Mouse (Mus musculus) left cerebral cortex, adult 8-10 months (tissue): ENCODE results near the gene Fgfr2. TPM values are rescaled to one million over a fixed set of nuclear protein-coding genes. Genes with fewer than 3 reads are reported as not detected.
A peak's percentile ranks its signal among the peaks of the same experiment; 100 is the strongest.

ENCODE experiments used
- DNase-seq, 2 experiments: peaks; one replicate each; pipeline ENCODE4 v3.0.0; 2022; ENCODE audit warnings: low spot score in 2 of 2
- total RNA-seq, 4 experiments: library from RNA; stranded (reverse); gene quantifications; 2 replicates each; pipeline ENCODE4 v1.2.4; 2022

Gene Fgfr2
- total RNA-seq, 4 experiments from 2014 or later: 50.6 to 73.1 (median 64.8) TPM

DNA sequence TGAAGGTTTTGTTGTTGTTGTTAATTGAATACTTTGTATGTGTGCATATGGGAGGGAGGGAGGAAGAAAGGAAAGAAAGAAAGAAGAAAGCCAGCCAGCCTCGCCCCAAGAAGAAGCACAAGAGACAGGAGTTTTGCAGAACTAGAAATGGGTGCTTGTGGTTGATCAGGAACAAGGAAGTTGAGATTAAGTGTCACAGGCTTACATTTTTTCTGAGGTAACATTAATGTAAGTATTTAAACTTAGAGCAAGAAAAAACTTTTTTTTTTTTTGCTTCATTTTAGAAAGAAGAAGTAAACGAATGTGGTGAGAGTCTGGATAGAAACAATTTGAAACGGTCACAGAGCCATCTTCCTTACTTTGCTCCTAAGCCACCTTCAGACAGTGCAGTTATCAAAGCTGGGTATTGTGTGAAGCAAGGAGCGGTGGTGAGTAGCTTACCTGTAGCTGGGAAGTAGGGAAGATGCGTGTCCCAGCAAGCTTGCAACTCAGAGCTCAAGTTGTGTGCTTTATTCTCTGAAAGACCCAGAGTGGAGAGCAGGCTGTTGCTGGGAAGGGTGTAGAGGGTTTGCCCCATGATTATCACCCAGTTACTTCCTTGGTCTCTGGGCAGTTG, 2222.8 kb downstream of the Fgfr2 start:
- DNase-seq: no peak

DNA sequence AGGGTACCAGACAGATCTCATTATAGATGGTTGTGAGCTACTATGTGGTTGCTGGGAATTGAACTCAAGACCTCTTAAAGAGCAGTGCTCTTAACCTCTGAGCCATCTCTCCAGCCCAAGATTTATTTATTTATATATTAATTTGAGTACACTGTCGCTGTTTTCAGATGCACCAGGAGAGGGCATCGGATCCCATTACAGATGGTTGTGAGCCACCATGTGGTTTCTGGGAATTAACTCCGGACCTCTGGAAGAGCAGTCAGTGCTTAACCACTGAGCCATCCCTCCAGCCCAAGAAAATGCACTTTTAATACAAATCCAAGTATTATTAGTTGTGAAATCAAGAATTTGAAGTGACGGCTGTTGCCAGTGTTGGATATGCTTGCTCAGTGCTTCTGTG, 2224.8 kb downstream of the Fgfr2 start:
- no peak for DNase-seq

DNA sequence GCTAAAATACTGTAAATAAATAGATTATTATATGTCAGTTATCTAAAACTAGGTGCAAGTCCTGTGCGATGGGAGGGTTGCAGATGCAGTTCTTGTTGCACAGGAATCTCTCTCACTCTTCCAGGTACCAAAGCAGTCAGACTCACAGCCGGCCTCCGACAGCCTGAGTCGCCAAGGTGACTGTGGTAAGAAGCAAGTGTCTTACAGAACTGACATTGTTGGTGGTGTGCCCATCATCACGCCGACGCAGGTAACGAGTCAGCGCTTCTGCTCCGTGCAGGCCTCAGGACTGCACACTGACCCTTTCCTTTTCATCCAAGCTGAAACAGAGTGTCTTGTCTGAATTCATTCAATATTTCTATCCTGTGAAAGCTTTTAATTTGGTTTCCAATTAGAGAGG, 2225.9 kb downstream of the Fgfr2 start:
- DNase-seq: no peak

DNA sequence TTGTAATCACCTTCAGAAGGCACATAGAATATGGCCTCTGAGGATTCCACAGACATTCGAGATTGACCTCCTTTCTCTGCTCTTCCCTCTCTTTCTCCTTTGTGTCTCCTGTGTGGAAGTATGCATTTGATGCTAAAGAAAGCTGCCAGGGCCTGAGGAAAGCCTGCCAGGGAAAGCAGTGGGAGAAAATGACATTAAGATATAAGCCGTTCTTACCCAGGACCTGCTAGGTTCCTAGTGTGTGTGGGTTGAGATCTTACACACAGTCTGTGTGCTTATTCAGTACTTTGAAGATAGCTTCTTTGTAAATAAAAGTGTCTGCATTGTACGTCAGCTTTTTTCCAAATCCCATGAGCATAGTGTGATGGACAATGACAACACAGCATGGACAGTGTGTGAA, 2227.1 kb downstream of the Fgfr2 start:
- DNase-seq: no peak

DNA sequence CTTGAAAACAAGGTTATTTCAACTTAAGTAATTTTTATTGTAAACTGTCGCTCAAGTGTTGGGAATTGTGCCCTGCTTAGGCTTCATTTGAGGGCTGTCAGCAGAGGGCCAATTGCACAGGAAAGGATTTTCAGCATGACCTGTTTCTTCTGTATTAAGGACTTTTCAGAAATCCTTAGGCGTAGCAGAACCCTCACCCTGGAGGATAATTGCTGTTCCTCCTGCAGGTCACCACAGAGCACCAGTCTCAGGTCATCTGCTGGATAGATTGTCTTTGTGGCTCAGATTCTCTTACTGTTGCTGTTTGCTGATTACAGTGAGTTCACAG, 2227.6 kb downstream of the Fgfr2 start:
- no peak for DNase-seq

DNA sequence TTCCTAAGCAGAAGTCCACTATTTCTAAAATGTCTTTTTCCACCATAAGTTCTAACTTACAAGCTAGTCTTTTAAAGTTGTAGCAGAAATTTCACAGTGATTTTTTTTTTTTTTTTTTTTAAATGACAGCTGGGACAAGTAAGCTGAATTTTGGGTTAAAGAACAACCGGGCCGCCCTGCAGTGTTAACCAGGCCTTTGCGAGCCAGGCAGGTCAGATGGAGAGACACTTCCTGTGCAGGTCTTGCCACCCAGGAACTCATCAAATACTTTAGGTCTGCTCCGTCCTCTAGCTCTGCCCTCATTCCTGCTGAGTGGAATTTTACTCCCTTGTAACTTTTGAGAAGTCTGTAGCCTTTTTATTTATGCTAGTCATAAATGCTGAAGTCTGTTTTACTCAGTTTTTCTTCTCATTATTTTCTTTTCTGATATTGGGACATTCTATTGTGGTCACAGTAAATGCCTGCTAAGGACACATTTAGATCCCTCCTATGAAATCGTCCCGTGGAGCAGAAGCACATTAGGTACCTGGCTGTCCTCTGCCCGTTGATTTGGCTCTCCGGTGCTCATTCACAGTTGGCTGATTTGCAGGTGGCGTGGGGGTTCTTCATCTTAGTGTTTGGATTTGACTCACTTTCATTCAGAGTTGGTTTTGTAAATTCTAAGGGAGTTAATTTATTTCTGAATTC, 2228.1 kb downstream of the Fgfr2 start:
- DNase-seq: no peak

DNA sequence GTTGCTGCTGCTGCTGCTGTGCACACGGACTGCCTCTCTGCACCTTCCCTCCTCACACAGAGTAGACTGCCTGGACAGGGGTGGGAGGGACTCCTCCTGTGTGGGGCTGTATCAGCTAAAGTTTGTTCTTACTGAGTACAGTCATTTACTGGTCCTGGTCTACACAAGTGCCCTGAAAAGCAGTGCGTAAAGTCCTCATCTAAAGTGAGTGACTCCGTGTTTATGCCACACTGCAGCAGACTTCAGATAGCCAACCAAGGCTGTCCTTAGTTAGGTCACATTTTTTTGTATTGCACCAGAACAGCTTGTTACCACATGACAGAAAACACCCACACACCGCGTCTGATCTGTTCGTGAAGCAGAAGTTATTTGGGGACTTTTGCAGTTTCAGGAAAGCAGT, 2230.2 kb downstream of the Fgfr2 start:
- DNase-seq: peak in 1 of 2 experiments; percentile 66

DNA sequence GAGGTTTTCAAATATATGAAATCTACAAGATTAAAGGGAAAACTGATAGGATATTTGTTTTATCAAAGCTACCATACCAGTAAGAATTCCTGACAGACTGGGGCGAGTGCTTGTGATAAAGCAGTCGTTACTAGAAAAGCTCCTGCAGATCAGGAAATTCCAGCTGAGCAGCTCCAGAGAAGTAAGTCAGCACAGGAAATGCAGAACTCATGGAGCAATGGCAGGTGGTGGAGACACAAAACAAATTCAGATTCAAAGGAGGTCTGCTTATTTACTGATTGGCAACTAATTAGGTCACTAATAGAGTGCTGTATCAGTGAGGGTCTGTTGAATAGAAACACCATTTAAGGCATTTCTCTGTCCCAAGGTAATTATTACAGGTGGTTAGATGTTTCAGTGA, 2232.3 kb downstream of the Fgfr2 start:
- no peak for DNase-seq

DNA sequence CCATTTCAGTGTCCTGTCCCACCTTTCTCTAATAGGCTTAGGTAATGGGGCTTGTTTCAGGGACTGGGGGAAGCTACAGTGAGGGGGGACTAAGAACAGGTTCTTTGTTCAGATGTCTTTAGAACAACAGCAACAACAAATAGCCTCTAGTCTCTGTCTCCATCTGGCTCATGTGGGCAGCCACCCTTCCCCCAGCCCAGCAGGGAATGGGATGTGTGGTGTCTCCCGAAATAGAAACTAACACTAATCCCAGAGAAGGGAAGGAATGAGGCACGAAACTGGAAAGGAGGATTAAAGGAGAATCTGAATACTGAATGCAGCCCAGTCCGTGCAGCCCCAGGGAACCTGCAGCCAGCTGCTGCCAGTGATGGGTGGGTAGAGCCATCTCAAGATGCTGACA, 2235.2 kb downstream of the Fgfr2 start:
- DNase-seq: peak in 1 of 2 experiments; percentile 61

DNA sequence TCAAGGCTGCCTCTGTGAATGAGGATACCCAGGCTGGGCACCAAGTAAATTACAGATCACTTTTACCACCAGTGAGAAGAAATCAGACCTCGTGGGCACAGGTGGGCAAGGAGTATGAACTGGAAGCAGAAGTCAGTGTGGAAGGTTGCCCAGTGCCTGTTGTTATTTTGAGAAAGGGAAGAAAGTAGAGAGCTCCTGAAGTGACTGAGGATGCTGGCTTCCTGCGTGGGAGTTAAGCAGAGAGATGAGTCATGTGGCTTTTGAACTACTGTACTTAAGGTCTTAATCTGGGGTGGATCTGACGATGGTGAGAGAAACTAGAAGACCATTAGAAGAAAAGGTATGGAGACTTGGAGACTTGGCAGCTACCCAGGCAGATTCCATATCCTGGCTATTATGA, 2236.9 kb downstream of the Fgfr2 start:
- no peak for DNase-seq

DNA sequence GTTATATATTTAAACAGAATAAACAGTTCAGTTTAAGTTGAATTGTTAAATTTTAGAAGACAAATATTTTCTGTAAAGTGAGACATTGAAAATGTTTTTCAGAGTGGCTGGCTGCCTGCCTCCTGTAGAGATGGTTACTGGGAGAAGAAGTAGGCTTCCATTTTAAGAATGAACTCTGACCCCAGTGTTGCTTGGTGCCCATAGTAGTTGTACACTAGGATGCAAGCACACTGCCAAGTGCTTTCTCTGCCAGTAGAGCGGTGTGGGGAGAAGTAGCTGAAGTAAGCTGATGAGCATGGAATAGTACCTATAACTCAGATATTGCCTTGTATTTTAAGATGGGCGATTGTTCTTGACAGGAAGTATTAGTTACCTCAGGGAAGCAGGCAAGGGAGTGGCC, 2239.0 kb downstream of the Fgfr2 start:
- DNase-seq: no peak

DNA sequence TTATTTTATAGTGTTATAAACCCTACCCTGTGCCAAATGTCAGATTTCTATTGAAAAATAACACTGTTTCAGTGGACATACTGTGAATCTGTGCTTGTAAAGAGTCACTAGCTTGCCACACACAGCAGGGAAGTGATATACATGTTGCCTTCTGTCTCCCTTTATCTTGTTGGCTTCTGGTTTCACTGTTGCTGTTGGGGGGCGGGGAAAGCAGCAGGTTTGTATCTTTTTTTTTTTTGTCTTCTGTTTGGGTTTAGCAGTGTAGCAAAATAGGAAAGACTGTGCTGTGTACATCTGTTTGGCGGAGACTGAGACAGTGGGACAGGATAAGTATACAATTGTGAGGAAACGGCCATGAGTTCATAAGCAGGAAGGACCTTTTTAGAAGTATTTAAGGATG, 2255.9 kb downstream of the Fgfr2 start:
- DNase-seq: no peak

DNA sequence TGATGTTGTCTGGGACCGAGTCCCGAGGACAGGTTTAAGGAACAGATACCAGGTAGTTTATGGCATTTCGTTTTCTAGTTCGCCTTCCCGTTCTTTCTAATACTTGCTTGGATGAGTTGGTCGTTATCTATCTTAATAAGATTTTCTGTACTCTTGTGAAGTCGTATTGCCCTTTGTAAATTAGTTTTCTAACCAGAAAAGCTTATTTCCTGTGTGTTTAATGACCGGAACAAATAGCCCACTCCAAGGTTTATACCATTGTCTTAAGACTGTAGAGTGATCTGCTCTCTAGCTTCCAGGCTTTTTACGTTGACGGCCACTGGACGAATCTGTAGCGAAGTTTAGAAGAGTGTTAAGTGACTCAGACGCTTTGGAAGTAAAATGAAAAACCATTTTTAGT, 2256.5 kb downstream of the Fgfr2 start:
- no peak for DNase-seq

DNA sequence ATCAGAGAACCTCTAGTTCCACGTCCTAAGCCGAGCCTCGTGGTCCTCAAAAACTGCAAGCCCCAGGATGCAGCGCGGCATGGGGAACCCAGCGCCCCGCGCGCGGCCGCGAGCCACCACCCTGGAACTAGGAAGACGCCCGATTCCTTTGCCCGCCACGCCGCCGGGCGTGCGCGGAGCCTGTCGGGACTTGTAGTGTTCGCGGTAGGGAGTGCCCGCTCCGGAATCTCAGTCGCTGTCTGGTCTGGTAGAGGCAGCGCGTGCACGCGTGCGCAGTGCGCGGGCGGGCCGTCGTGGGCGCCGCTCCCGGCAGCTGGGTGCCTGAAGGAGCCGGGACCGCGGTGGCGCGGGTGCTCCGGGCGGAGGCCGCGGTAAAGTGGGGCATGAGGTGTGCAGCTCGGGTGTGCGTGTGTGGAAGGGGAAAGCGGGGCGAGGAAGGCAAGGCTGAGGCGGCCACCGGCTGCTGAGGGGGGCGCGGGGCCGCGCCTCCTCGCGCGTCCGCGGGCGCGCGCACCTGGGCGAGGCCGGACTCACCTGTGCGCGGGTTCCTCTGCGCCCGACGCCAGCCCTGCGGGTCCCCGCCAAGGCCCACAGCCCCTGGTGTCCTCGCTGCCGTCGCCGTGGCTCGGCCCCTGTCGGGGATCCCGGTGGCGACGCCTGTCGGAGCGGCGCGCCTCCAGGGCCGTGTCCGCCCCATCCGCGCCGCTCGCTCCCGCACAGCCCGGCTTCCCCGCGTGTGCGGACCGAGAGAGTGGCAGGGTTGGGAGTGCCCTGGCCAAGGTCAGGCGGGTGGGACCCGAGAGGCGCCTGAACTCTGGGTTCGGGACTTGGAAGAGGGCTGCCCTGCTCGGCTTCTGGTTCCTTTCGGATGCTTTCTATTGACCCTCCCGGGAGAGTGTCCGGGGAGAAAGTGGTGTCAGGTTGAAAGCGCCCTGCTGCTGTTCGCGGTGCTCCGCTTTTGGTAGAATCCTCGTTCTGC, 2257.2 kb downstream of the Fgfr2 start, which contains the start of gene Plekha1:
Plekha1 (plus strand) TSS at position 144 of the 979 bp plus-strand sequence.
- peak; percentile 95 to 99 for DNase-seq

DNA sequence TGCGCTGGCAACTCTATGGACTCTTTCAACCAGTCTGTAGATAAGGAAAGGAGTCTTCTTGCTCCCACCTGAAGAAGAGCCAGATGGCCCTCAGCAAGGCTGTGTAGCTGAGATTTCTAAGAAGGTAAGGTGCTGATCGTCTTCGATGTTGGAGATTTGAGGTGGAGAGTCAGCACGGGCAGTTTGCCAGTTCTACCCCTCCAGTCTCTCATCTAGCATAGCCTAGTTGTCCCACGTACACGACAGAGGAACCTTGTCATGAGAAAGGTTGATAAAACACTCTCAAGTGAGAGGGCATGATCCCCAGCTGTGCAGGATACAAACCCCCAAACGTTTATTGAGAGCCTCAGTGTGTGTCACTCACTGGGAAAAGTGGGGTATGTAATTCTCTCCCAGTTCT, 2258.4 kb downstream of the Fgfr2 start:
- DNase-seq: no peak

DNA sequence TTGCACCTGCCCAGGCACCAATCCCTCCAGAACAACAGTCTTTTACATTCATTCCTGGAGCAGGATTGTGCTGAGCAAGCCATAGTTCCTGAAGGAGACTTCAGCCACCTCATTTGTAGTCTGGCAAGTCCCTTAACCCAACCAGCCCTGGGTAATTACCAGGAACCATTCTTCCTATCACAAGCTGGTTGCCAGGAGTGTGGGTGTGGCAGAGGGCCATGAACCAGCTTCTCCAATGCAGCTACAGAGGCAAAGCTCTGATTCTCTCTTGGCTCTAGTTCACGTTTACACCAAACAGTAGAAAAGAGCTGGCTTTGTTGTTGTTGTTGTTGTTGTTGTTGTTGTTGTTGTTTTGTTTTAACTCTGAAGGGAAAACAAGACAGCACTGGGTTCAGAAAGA, 2260.6 kb downstream of the Fgfr2 start:
- DNase-seq: no peak

DNA sequence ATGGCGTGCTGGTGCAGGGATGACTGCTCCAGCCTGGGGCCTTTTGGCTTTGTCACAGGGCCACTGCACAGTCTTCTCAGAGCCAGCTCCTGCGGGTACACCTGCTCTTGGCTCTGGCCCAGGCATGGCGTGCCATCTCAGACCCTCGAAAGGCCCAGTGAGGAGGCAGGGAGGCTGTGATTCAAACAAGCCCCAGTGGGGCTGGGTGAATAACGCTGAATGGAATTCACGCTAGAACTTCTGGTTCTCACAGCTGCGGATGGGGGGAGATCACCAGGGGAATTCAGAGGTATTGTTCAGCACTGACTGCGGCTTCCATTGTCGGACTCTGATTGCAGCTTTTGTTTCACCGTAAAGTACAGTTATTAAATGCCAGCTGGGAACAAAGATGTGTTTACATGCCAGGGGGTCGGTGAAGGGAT, 2262.4 kb downstream of the Fgfr2 start:
- DNase-seq: no peak

DNA sequence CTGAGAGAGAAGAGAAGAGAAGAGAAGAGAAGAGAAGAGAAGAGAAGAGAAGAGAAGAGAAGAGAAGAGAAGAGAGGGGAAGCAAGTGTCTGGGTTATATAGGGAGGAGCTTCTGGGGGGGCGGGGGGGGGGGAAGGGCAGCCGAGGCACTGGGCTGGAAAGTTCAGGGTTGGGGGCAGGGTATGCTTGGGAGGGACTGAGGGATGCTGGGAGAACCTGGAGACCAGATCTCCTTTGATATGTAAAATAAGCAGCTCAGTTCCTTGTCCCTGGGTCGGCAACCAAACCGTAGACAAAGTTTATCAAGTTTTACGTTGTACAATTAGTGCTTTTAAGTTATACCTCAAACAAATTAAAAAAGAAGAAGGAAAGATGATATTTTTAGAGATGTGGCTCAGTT, 2263.2 kb downstream of the Fgfr2 start:
- no peak for DNase-seq

DNA sequence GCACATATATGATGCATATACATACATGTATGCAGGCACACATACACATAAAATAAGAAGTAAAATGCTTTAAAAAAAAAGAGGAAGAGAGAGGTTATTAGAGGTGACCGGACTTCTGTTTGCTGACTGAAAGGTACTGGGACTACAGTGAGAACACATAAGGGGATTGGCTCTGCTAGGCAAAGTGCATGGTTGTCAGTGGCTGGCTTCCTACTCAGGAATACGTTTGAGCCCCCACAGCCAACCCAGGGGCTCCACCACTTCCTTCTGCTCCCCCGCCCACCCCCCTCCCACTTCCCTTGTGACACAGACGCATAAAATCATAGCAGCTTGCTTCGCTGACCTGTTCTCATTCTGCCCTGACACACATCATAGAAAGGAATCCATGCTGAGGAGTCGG, 2265.2 kb downstream of the Fgfr2 start:
- DNase-seq: no peak

DNA sequence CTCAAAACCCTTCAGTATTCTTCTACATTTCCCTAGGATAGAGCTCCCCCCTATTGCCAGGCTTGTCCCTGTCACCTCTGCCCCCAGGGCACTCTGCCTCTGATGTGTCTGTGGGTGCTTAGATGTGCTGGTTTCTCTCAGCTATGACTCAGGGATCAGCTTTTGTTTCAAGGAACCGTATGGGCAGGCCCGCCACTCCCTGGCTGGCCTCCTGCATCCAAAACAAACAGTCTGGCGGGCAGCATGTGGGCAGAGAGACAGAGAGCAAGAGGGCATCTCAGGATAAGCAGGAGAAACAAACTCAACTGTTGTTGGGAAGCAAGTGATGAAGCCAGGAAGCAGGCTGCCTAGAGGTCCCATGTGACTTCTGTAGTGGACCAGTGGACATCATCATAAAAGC, 2267.5 kb downstream of the Fgfr2 start:
- no peak for DNase-seq

DNA sequence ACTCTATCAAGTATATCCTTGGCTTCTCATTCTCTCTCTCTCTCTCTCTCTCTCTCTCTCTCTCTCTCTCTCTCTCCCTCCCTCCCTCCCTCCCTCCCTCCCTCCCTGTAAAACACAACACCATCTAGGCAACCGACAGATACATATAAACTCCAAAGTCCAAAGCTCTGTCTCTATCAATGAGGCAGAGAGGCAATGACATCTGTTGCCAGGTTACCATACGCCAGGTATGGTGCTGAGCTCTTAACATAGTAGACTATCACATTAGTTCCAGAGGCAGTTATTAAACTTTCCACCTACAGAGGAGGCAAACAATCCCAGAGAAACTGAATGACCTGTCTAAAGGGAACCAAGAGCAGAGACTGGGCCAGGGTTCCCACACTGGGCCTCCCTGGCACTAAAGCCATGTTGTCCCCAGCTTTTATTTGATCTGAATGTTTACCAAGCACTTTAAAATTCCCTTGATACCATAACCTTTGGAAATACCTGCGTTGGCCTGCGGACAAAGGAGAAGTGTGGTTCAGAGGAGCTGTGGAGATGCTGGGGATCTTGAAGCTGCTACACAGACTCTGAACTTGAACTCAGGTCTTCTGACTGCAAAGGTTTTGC, 2268.4 kb downstream of the Fgfr2 start:
- DNase-seq: no peak

DNA sequence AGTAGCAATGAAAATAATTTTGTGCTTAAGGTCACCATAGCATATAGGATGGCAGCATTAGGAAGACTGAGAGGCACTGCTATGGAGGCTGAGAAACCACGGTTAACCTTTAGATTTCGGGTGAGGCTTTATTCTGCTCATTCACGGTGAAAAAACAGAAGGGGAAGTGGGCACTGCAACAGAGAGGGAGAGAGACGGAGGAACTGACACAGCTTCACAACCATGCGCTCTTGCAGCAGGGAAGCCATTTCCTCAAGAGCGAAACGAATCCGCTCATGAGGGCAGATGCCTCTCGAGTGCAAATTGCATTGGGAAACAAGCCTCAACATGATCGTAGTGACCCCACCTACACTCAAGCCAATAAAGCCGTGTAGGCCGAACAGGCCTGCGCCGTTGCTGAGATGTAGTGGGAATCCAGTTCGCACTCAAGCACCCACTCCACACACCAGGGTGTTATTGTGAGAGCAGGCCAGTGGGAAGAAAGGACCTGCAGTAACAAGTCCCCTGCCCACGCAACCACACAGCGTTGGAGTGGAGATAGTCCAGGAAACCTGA, 2275.9 kb downstream of the Fgfr2 start:
- DNase-seq: no peak
